Mouse (Mus musculus): ENCODE results near the gene Thyn1.

The Thyn1 gene

DNA sequence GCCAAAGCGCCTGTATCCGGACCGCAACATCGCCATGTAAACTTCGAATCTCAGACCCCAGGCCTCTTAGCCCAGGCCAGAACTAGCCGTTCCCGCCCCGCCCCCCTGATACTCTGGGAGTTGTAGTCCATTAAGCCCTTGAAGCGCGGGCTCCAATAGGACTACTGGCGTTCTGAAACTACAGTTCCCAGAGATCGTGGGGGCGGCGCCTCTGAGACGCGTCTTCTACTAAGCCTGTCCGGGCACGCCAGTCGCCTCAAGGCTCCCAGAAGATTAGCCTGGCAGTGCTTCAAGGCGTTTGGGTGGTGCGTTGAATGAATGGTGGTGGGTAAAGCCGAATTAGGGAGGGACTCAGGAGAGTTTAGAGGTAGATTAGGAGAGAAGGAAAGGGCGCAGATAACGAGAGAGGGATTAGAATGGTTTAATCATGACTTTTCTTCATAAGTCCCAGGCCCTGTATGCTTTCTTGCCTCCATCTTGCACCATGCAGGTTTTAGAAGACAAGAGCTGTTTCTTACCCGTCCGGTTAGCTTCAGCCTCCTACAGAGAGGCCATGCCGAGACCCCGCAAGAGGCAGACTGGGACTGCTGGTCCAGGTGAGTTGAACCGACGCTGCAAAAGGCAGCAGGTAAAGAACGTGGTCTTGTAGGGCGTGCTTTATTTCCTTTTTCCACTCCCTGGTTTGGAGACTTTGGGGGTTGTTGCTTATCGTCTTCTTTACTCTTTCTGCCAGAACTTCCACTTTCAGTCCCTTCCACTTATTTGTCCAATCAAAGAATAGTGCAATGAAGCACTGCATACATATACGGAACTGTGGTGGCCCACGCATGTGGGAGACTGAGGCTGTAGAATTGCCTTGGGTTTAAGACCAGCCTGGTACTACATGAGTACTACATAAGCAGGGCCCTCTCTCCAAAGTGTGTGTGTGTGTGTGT lies at the start of gene Thyn1, which contains the start of gene Acad8:
Thyn1 (plus strand) TSS at position 250 of the 935 bp plus-strand sequence.
Acad8 (minus strand) TSS at position 106 of the 935 bp plus-strand sequence.
- CTCF ChIA-PET, result no interaction called here

DNA sequence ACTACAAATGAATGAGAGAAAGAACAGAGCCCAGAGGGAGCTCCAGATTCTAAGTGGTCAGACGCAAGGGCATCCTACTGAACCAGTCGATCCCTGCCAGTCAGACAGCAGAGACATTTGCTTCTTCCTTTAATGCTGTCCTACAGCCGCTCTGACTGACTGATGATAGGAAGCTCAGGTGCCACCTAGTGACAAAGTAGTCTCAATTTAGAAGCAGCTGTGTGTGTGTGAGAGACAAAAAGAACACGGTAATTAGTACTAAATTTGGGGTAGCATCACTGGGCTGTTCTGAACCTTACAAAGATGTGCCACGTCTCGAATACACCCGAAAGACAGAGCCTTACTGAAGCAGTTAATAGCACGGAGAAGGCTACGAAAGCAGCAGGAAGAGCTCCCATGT lies 21.8 kb upstream of the Thyn1 start:
- CTCF ChIA-PET, result no interaction called here

DNA sequence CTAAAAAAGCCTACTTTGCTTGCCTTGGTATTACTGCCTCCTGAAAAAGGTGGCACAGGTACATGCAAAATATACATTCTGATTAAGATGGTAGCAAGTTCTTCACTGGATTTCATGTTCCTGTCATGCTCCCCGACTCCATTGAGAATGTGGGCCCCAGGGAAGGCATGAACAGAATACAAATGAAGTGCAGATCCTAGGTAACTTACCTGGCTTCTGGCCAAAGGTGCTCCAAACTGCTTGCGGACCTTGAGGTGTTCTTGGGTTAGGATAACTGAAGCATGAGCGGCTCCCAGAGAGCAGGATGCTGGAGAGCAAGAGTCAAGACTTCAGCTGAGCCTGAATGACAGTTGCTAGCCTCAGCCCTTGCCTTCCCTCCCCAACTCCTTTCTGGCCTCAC lies 20.7 kb upstream of the Thyn1 start:
- CTCF ChIA-PET, result no interaction called here

DNA sequence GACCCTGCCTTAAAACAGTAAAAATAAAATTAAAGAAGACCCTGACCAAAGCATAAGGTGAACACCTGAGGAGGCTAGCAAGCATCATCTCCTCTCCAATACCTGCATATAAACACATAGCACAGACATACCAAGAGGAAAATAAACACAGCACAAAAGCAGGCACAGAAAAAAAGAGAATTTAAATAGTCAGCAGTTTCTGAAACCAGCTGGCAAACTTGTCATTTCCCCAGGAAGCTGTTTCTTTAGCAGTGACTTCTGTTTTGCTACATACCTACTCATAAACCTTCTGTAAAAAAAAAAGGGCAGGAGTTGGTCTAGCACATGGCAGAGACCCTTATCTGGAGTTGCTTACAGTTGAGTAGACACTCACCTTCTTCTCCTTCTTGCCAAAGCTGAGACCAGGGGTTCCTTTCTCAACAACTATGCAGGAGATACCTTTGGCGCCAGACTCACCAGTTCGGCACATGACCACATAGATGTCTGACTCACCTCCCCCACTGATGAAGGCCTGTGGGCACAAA lies 14.4 kb upstream of the Thyn1 start:
- CTCF ChIA-PET, result no interaction called here

DNA sequence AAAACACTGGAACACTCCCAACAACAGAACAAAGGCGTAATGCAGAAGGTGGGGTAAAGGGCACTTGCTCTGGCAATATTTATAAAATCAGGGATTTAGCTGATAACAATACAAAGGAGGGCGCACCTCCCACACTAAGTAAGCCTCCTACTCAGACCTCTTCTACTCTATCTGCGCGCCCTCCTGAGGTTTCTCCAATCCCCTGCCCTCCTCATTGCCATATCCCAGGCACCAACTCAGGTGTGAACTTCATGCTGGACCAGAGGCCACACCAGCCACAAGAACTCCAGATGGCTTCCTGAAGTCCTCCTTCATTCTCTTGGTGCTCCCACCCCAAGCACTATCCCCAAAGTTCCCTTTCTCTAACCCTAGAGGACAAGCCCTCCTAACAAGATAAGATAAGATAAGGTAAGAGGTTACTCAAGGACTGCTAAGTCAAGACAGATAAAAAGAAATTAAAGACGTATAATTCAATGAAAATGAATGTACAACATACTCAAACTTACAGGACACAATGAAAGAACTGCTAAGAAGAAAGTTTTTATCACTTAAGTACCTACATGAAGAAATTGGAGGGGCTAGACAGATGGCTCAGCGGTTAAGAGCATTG lies 13.7 kb upstream of the Thyn1 start:
- CTCF ChIA-PET, result no interaction called here

DNA sequence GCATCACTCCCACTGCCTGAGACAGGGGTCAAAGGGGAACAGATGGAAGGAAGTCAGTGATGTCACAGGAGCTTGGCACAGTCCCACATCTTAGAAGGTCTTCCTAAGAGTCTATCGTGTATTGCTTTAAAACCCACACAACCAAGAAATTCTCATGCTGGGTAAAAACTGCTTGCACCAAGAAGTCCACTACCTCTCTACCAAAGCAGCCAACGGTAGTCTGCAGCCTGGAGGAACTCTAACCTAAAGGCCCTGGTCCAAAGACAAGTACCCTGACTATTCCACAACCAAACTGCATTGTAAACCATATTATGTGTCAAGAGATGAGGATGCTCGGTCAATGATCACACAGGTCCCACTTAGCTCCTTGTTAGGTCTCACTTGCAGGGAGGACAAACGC lies 9.3 kb upstream of the Thyn1 start:
- CTCF ChIA-PET, result no interaction called here

GRCm38 (mm10) chr9:26993118-26993517 lies 6.4 kb upstream of the Thyn1 start:
- CTCF ChIA-PET, result no interaction called here

- CTCF ChIA-PET, result no interaction called here
Observed at GRCm38 (mm10) chr9:26993900-26994299, 5.6 kb upstream of the Thyn1 start.

- CTCF ChIA-PET, result no interaction called here
Observed at GRCm38 (mm10) chr9:26997062-26997461, 2.4 kb upstream of the Thyn1 start.

- CTCF ChIA-PET, result no interaction called here
Observed at GRCm38 (mm10) chr9:26997501-26997900, 2.0 kb upstream of the Thyn1 start.

- CTCF ChIA-PET, result no interaction called here
Observed at GRCm38 (mm10) chr9:26998669-26999460, 645 bp upstream of the Thyn1 start.

- CTCF ChIA-PET, result no interaction called here
Observed at GRCm38 (mm10) chr9:27005231-27005630, 5.7 kb downstream of the Thyn1 start.

- CTCF ChIA-PET, result no interaction called here
Observed at GRCm38 (mm10) chr9:27005933-27006332, 6.4 kb downstream of the Thyn1 start.

DNA sequence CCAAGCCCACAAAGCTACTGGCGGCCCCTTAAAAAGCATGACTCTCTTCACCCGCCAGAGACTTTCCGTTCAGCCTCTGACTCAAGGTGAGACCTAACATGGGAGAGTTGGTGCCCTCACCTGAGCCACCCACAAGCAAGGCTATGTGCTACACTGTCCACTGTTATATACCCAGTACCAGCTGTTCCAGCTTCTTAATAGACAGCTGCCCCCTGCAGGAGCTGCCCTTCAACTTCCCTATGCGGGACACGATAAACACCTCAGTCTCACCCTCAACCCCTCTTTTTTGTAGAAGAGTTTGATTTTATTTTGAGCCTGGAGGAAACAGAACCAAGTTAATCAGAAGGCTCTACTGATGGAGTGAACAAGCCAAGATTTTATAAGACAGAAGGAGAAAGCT lies 7.4 kb downstream of the Thyn1 start:
- CTCF ChIA-PET, result interaction anchor here (0.5 kb wide), 1 partner anchor 1806 kb away, joined by 3 read pairs; no protein-coding TSS in a partner anchor

GRCm38 (mm10) chr9:27009231-27009630 lies 9.7 kb downstream of the Thyn1 start:
- CTCF ChIA-PET, result no interaction called here

- CTCF ChIA-PET, result no interaction called here
Observed at GRCm38 (mm10) chr9:27011572-27011971, 12.1 kb downstream of the Thyn1 start.

DNA sequence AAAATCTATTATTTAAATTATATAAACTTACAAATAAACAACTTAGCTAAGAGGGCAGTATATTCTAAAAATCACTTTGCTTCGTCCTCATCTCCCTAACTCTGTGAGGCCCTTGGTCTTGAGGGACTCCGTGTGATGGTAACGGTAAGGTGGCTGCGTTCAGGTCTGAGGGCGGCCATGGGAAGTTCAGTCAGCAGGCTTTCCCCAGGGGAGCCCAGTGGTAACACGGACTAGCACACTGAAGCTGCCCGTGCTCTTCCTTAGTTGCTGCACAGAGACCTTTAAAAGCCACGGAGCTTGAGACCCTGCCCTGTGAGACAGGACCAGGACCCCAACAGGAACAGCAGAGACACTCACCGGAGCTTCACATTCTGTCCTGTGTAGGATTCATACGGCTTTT lies 19.5 kb downstream of the Thyn1 start:
- CTCF ChIA-PET, result no interaction called here

GRCm38 (mm10) chr9:27023681-27024080 lies 24.2 kb downstream of the Thyn1 start:
- CTCF ChIA-PET, result no interaction called here

GRCm38 (mm10) chr9:27026708-27027107 lies 27.2 kb downstream of the Thyn1 start:
- CTCF ChIA-PET, result interaction anchor here (1.3 kb wide), 1 partner anchor 10 kb away, joined by 11 read pairs; no protein-coding TSS in a partner anchor

- CTCF ChIA-PET, result no interaction called here
Observed at GRCm38 (mm10) chr9:27029022-27029827, 29.7 kb downstream of the Thyn1 start.
